Mouse (Mus musculus): ENCODE measurements around the gene Ivd. TPM values are rescaled to one million over a fixed set of nuclear protein-coding genes. Genes with fewer than 3 reads are reported as not detected.

Gene Ivd
- polyA plus RNA-seq, 1 experiment from 2014 or later: 42.8 TPM

DNA sequence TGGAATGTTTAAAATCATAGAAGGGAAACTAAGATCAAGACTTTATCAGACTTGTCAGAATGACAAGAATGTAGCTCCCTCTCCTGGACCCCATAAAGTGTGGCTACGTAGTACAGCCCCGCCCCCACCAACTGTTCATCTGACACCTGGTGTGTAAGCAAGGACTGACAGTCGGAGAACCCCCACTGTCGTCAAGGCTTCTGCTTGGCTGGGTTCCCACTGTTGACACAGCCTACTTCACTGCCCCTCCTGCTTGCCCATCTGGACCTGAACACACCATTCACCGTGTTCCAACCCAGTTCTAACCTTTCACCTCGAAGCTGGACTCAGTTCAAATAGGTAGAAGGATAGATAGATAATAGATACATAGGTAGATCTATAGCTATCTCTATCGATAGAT lies 15.5 kb upstream of the Ivd start:
- Histone ChIP-seq H3K4me2 (replicated peaks) (no peak overlapping the region), H3K27me3 (no peaks in the 10 kb centered on the region; the same call in 1 of the 2 replicates), H3K27ac (no peak overlapping the region), H3K9ac (replicated peaks) (no peak overlapping the region), H3K4me3 (replicated peaks) (no peak overlapping the region), H3K9me3 (no peaks in the 10 kb centered on the region), H3K36me3 (no peaks in the 10 kb centered on the region), H3K4me1 (replicated peaks) (no peaks in the 10 kb centered on the region)
- ATAC-seq: no peak
- 64% methylated on average over 7 of the region's 7 CpGs for WGBS

DNA sequence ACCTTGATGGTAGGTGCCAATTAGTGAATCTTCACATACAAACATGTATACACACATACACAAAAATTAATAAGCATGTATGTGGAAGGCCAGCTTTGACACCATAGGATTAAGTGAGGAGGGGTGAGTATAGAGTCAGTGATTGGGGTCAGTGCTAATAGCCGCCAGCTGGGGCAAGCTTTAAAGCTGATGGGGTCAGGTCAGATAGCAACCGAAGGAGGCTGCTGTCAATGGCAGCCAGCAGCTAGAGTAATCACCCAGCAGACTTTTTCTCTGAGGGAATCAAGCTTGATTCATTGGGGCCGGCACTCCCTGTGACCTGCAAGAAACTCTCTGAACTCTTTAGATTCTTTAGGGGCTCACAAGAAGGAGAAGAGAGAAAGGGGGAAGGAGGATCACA lies 10.0 kb upstream of the Ivd start:
- no peak for ATAC-seq
- H3K9ac ChIP-seq (replicated peaks): no peak overlapping the region
- no peaks in the 10 kb centered on the region; the same call in 1 of the 2 replicates for H3K27me3 ChIP-seq
- no peak overlapping the region for H3K4me2 ChIP-seq (replicated peaks)
- WGBS: 33% methylated on average over 3 of the region's 3 CpGs
- H3K36me3 ChIP-seq: no peaks in the 10 kb centered on the region
- no peak overlapping the region for H3K4me3 ChIP-seq (replicated peaks)
- no peak overlapping the region for H3K27ac ChIP-seq
- H3K4me1 ChIP-seq (replicated peaks): no peaks in the 10 kb centered on the region
- H3K9me3 ChIP-seq: no peaks in the 10 kb centered on the region

DNA sequence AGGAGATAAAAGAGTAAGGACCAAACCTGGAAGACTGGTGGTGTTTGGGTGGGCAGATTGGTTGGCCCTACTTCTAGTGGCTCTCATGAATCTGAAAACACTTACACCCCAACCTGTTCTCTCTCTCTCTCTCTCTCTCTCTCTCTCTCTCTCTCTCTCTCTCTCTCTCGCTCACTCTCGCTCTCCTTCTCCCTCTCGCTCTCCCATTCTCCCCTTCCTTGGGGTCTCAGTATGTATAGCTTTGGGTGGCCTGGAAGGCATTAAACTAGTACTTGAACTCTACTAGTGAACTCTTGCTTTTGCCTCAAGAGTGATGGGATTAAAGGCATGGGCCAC lies 554 bp downstream of the Ivd start:
- Histone ChIP-seq H3K4me2 (replicated peaks) (peak overlapping the region; percentile 83), H3K4me1 (replicated peaks) (peaks cover 17% of the 10 kb centered on the region), H3K9me3 (no peaks in the 10 kb centered on the region), H3K9ac (replicated peaks) (peak overlapping the region; percentile 83), H3K27ac (no peak overlapping the region), H3K36me3 (no peaks in the 10 kb centered on the region), H3K4me3 (replicated peaks) (peak overlapping the region; percentile 73), H3K27me3 (no peaks in the 10 kb centered on the region)
- 19% methylated on average over 3 of the region's 3 CpGs for WGBS
- ATAC-seq: no peak

DNA sequence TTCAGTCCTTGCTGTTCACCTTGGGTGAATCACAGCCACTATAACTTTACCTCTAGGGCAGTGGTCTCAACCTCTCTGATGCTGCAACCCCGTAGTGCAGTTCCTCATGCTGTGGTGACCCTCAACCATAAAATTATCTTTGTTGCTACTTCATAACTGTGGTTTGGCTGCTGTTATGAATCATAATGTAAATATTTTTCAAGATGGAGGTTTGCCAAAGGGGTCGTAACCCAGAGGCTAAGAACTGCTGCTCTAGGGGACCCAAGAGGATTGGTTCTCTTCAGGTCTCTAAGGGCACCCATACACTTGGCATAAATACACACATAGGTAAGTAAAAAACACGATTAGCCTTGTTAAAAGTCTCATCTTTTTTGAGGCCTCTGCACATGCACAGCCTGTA lies 8.8 kb downstream of the Ivd start:
- Histone ChIP-seq H3K27me3 (no peaks in the 10 kb centered on the region), H3K9me3 (no peaks in the 10 kb centered on the region)

DNA sequence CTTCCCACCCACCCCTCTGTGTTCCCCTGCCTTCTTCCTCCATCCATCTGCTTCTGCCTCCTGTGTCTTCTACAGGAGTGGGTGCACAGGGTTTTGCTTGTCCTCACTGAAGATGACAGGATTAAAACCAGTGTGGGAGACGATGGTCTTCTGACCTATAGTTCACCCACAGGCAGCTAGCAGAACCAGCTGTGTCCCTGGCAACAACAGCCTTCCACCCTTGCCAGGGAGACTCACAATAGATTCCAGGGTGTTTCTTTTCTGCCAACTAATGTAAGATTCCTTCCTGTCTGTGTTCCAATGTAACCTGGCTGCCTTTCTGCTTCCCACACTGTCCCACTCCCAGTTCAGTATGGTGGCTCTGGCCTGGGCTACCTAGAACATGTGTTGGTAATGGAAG lies 9.3 kb downstream of the Ivd start:
- Histone ChIP-seq H3K27me3 (no peaks in the 10 kb centered on the region), H3K36me3 (peaks cover 47% of the 10 kb centered on the region), H3K9ac (replicated peaks) (no peak overlapping the region), H3K9me3 (no peaks in the 10 kb centered on the region), H3K4me1 (replicated peaks) (no peaks in the 10 kb centered on the region), H3K4me3 (replicated peaks) (no peak overlapping the region), H3K4me2 (replicated peaks) (no peak overlapping the region), H3K27ac (no peak overlapping the region)
- WGBS: 80% methylated on average over 1 of the region's 1 CpGs
- no peak for ATAC-seq

More for the DNA sequence above, 8.8 kb downstream of the Ivd start:
- Histone ChIP-seq H3K9ac (replicated peaks) (no peak overlapping the region), H3K4me3 (replicated peaks) (no peak overlapping the region), H3K4me2 (replicated peaks) (no peak overlapping the region), H3K4me1 (replicated peaks) (no peaks in the 10 kb centered on the region), H3K27ac (no peak overlapping the region), H3K36me3 (peaks cover 47% of the 10 kb centered on the region)
- 91% methylated on average over 3 of the region's 3 CpGs for WGBS
- no peak for ATAC-seq

DNA sequence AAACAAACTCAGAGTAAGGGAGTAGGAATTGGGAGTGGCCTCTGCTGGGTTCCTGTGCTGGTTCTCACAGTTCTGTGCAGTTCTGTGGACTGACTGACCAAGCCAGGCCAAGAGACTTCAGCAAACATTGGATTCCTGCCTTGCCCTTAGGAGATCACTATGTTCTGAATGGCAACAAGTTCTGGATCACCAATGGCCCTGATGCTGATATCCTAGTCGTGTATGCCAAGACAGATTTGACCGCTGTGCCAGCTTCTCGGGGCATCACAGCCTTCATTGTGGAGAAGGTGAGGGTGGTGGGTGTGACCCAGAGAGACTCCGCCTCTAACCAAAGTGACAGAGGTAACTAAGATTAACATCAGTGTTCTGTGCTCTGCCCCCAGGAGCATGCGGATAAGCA lies 11.3 kb downstream of the Ivd start:
- 94% methylated on average over 5 of the region's 5 CpGs for WGBS
- Histone ChIP-seq H3K36me3 (peaks cover 65% of the 10 kb centered on the region), H3K9ac (replicated peaks) (no peak overlapping the region), H3K4me1 (replicated peaks) (no peaks in the 10 kb centered on the region), H3K4me3 (replicated peaks) (no peak overlapping the region), H3K9me3 (no peaks in the 10 kb centered on the region), H3K27me3 (no peaks in the 10 kb centered on the region), H3K27ac (no peak overlapping the region), H3K4me2 (replicated peaks) (no peak overlapping the region)
- ATAC-seq: no peak

DNA sequence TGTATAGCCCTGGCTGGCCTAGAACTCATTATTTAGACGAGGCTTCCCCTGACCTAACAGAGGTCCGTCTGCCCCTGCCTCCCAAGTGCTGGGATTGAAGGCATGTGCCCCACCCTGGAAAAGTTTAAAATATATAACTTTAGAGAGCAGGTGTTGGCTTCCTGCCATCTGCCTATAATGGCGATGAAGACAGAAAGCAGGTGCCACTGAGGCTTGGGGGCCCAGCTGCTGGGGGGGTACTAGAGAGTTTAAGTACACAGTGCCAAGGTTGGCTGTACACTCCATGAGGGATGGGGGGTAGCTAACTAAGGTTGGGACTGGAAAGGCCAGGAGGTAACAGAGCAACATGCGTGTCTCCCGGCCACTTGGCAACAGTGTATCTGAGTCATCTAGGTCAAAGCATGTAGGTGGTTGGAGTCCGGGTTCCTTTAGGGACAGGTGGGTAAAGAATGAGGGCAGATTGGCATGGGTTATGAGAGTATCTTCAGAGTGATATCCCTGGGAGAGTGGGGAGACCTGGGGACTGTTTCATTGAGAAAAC lies 12.2 kb downstream of the Ivd start:
- Histone ChIP-seq H3K36me3 (peaks cover 65% of the 10 kb centered on the region), H3K9me3 (no peaks in the 10 kb centered on the region), H3K27me3 (no peaks in the 10 kb centered on the region), H3K4me3 (replicated peaks) (no peak overlapping the region), H3K27ac (no peak overlapping the region), H3K4me2 (replicated peaks) (no peak overlapping the region), H3K4me1 (replicated peaks) (no peaks in the 10 kb centered on the region), H3K9ac (replicated peaks) (no peak overlapping the region)
- 94% methylated on average over 6 of the region's 6 CpGs for WGBS
- ATAC-seq: no peak

DNA sequence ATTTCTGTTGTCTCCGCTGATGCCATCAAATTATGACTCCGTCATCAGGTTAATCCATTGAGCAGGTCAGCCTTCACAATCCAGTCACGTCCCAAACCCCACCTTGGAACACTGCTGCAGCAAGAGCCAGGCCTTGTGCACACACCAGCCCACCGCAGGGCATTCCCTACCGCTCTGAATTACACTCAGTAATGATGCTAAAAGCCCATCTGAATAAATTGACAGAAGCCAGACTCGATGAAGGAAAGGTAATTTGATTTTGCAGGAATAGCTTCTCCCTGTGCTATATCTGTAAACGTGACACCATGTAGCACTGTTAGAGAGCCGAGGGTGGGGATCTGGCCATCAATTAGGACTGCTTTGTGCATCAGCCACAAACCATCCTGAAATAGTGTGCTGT lies 13.6 kb downstream of the Ivd start:
- Histone ChIP-seq H3K4me1 (replicated peaks) (no peaks in the 10 kb centered on the region), H3K4me2 (replicated peaks) (no peak overlapping the region), H3K9me3 (no peaks in the 10 kb centered on the region), H3K9ac (replicated peaks) (no peak overlapping the region), H3K4me3 (replicated peaks) (no peak overlapping the region), H3K36me3 (peaks cover 57% of the 10 kb centered on the region), H3K27me3 (no peaks in the 10 kb centered on the region), H3K27ac (no peak overlapping the region)
- WGBS: 91% methylated on average over 8 of the region's 8 CpGs
- no peak for ATAC-seq

DNA sequence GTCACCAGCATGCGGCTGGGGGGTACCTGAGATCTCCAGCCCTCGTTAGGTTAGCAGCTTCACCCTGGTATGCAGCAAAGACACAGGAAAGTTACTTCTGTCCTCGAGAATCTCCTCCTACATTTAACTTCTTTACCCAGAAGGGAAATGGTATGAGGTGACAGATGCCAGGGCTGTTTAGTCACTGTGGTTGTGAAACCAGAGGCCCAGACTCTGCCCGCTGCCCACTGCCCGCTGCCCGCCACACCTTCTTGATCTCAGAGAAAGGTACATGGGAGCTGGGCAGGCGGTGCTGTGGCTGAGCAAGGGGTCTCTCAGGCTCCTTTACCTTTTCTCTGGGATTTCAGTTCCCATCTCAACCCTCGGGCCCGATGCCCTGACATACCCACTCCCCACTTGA lies 14.7 kb downstream of the Ivd start:
- Histone ChIP-seq H3K27ac (no peak overlapping the region), H3K36me3 (peaks cover 54% of the 10 kb centered on the region), H3K4me1 (replicated peaks) (no peaks in the 10 kb centered on the region)

DNA sequence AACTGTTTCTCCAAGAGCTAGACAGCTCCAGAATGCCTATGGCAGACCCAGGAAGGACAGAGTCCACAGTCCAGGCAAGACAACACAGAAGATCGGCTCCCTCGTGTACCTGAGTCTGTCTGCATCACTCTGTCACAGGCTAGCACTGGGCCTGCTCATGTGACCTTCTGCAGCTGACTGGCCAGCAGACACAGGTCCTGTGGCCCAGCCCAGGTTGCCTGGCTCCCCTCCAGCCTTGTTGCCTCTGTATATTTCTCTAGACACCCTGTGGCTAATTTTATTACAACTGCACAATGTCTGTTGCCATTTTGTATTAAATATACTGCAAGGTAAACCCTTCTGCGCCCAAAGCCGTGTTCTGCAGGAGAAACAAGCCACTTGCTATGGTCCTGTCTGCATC lies 19.3 kb downstream of the Ivd start:
- no peak overlapping the region for H3K4me2 ChIP-seq (replicated peaks)
- peaks cover 5% of the 10 kb centered on the region; the same call in 1 of the 2 replicates for H3K4me1 ChIP-seq (replicated peaks)
- H3K9me3 ChIP-seq: no peaks in the 10 kb centered on the region
- no peak overlapping the region for H3K9ac ChIP-seq (replicated peaks)
- no peak overlapping the region for H3K27ac ChIP-seq
- no peak overlapping the region for H3K4me3 ChIP-seq (replicated peaks)
- peaks cover 27% of the 10 kb centered on the region for H3K36me3 ChIP-seq
- H3K27me3 ChIP-seq: peaks cover 23% of the 10 kb centered on the region
- no peak for ATAC-seq
- 88% methylated on average over 4 of the region's 4 CpGs for WGBS

More for the DNA sequence above, 14.7 kb downstream of the Ivd start:
- no peaks in the 10 kb centered on the region for H3K27me3 ChIP-seq
- 92% methylated on average over 9 of the region's 9 CpGs for WGBS
- no peak overlapping the region for H3K4me3 ChIP-seq (replicated peaks)
- ATAC-seq: no peak
- no peak overlapping the region for H3K4me2 ChIP-seq (replicated peaks)
- H3K9me3 ChIP-seq: no peaks in the 10 kb centered on the region
- H3K9ac ChIP-seq (replicated peaks): no peak overlapping the region

DNA sequence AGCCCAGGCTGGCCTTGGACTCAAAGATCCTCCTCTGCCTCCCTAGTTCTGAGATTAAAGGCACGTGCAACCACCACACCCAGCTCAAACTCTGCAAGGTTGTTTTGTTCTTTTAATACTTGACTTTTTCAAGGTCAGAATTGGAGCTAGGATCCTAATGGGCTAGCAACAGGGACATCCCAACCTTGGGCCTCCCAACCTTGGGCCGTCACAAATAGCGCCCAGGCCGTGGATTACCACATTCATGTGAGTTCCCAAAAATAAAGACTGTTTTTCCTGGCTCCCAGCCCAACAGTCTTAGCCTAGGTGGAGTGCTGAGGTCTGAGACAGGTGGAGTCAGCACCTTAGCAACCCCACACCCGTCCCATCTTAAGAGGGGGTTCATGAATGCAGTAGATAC lies 20.2 kb downstream of the Ivd start:
- H3K4me2 ChIP-seq (replicated peaks): no peak overlapping the region
- H3K27ac ChIP-seq: no peak overlapping the region
- H3K9me3 ChIP-seq: no peaks in the 10 kb centered on the region
- peaks cover 26% of the 10 kb centered on the region for H3K27me3 ChIP-seq
- no peak overlapping the region for H3K9ac ChIP-seq (replicated peaks)
- WGBS: 86% methylated on average over 5 of the region's 5 CpGs
- H3K4me1 ChIP-seq (replicated peaks): peaks cover 5% of the 10 kb centered on the region; the same call in 1 of the 2 replicates
- no peak for ATAC-seq
- H3K36me3 ChIP-seq: peaks cover 19% of the 10 kb centered on the region
- no peak overlapping the region for H3K4me3 ChIP-seq (replicated peaks)

DNA sequence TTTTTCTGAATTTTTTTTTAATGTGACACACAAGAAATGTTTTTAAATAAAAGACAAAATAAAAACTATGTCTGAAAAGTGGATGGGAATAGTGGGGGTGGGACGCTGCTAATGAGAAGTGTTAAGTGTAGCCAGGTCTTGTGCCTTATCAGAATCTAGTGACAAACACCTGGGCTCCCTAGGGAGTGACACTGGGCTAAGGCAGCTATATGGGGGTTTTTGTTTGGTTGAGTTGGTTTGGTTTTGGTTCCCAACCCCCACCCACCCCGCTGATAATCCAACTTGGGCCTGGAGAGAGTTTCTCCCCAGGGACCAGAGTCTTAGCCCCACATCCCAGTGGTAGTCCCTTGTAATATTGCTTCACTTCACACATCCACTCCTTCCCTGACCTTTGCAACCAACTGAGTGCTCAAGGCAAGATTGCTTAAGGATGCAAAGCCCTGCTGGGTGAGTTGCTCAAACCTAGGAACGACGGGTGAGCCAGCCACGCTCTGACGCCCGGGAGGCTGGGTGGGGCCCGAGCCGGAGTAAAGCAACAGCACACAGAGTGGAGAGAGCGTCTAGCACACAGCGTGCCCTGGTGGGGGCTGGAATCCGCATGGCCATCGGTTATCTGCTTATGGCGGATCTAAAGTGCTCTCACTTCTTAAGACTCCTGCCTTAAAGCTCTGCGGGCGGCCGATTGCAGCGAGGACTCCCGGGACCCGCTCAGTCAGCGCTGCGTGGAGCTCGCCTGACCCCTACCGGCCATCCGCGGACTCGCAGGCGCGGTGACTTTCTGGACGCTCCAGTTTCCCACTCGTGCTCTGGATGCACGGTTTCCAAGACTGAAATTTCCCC lies 21.3 kb downstream of the Ivd start:
- Histone ChIP-seq H3K27me3 (peaks cover 31% of the 10 kb centered on the region), H3K9me3 (no peaks in the 10 kb centered on the region), H3K4me3 (replicated peaks) (peak overlapping the region; percentile 40), H3K36me3 (peaks cover 9% of the 10 kb centered on the region; the same call in 1 of the 2 replicates), H3K27ac (no peak overlapping the region), H3K4me1 (replicated peaks) (peaks cover 12% of the 10 kb centered on the region), H3K9ac (replicated peaks) (peak overlapping the region; percentile 64), H3K4me2 (replicated peaks) (peak overlapping the region; percentile 72)
- peak; percentile 89 for ATAC-seq
- WGBS: 2% methylated on average over 32 of the region's 32 CpGs
